Mouse (Mus musculus) right cerebral cortex, postnatal 25 days (tissue): ENCODE results near the gene LTO1.
A peak's percentile ranks its signal among the peaks of the same experiment; 100 is the strongest.
"Not testable (repeated sequence)": the region's sequence is repeated elsewhere in the genome, so short reads cannot be mapped to it uniquely, and the experiment has no call there.

Source experiments
- DNase-seq: peaks from one replicate; pipeline ENCODE4 v3.0.0; 2022

LTO1 gene

DNA sequence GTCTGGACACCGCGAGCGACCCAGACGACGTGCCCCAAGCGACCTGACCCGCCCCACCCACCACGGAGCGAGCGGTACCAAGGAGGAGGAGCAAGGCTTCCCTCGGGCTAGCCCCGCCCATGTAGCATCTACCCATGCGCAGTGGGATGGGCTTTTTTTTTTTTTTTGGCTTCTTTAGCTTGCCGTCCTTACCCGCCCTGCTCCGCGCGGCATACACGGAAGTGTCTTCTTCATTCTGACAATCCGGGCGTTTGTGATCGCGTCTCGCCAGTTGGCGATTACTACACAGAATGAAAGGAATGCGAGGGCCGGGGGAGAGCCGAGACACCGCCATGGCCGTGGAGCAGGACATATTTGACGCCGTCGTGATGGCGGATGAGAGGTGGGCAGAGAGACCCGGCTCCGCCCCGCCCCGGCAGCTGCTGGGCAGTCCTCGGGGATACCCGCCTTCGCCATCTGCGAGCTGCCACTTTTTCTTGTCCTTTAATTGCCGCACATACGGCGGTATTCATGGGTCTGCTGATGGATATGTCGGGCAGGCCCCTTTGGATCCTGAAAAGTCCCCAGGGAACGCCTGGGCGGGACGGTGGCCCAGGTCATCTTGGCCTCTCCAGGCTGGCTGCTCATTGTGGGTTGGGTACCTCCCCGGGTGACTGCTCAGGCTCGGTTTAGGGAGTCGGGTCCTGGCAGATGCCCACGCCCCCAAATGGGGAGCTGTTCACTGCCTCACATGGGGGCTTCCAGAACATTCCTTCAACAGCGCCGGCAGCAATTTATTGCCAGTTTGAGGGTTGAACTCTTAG is at the start of gene LTO1:
Gene LTO1 (plus strand): TSS at position 153 of the 803 bp plus-strand sequence.
- DNase-seq = peak; percentile 89

DNA sequence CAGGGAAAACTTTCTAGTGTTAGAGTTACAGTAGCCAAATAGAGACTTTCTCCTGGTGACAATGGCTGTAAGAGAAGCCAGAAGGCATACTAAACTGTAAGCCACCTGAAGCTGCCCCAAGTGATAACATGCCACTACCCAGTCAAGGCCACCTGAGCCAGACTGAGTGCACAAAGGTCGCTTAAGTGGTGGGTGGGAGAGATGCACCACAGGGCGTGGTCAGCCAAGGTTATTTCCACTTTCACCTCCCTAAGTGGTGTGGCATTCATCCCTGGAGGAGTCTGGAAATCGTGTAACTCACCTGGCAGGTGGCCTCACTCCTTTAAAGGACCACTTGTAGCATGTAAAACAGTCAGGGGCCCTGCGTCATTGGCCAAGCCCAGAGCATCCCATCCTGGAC is 47.7 kb upstream of the LTO1 start:
- no peak for DNase-seq

DNA sequence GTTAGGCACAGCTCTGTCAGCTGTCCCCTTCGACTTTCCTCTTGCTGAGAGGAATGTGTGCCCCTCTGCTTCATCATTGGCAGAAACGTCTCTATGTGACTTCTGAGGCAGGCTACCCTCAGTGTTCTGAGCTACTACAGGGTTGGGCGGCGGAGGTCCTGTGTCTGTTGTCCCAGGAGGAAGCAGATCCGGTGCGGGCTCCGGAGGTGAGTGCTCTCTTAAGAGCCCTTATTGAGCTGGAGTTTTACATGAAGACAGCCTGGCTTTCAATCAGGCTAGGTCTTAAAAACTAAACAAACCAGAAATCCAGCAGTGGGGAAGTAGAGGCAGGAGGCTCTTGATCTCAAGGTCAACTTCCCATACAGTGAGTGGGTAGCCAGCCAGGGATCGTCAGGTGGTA is 47.3 kb upstream of the LTO1 start:
- no peak for DNase-seq

DNA sequence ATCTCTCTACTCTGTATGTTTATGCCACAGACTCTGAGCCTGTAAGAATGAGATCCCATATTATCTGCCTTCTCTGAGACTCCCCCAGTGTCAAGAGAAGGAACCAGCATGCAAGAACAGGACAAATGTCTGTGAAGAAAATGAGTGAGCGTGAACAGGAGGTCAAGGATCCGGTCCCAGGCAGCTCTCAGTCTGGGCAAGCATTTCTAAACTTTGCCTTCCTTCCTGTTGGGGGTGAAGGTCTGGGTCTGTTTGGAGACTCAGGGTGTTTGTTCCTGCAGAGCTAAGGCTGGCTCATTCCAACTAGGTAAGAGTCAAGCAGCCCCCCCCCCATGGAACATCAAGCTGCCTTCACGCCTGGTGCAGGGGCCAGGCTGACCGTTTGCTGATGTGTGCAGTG is 42.5 kb upstream of the LTO1 start:
- DNase-seq = no peak

DNA sequence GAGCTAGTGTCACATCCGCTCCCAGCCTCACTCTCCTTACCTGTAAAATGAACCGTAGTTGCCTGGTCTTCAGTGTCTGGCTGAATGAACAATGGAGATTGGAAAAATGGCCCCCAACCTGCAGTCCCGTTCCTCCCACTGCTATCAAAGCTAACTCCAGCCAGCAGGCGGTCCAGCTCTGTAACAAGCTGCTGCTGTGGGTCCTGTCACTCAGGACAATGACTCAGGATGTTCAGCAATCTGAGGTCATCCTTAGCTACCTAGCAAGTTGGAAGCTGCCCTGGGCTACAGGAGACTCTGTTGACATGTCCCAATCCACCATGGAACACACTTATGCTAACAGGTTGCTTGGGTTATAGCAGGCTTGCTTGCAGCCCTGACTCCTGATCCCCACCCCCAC is 41.7 kb upstream of the LTO1 start:
- no peak for DNase-seq

DNA sequence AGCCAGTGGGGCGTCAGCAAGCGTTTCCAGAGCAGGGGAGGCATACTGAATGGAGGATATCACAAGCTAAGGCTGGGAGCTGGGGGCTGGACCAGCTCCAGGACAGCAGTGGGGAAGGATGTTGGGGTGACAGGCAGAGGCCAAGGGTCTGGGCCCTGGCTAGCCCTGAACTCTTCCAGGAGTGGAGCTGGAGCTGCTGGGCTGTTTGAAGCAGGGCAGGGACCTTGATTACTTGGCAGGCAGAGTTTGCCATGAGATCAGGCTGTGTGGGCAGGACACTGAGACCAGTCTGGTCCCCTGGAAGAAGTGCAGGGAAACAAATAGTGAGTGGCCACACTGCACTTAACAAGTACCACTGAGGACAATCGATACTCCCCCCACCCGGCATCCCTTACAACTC is 40.7 kb upstream of the LTO1 start:
- DNase-seq = no peak

DNA sequence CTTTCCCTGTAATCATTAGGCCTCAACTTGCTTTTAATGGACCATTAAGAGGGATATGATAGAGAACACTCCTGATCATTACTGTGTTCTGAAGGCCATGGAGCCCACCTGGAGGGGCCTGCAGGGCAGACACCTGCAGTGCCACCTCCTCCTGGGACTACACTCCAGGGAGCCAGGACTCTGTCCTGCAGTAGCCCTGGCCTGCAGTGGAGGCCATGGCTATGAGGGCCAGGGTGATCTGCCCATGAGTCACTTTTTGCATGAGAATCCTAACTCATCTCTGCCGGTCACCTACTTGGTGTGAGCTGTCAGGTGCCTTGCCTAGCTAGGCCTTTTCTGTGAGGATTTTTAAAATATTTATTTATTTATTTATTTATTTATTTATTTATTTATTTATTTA is 36.5 kb upstream of the LTO1 start:
- no peak for DNase-seq

DNA sequence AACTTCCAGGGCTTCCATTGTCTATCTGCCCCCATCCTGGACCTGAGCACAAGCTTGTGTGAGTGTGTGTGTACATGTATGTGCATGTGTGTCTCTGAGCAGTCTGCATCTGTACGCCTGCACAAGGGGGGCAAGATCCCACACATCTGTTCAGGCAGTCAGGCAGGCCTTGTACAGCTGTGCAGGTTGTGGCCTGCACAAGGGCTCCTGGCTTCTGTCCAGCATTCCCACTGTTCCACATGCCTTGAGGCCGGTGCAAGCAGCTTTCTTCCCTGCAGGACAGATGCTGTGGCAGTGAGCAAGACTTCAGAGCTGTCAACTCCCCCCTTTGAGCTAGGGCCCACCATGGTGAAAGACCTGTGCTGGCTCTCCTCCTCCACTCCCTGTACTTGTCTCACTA is 31.8 kb upstream of the LTO1 start:
- no peak for DNase-seq

DNA sequence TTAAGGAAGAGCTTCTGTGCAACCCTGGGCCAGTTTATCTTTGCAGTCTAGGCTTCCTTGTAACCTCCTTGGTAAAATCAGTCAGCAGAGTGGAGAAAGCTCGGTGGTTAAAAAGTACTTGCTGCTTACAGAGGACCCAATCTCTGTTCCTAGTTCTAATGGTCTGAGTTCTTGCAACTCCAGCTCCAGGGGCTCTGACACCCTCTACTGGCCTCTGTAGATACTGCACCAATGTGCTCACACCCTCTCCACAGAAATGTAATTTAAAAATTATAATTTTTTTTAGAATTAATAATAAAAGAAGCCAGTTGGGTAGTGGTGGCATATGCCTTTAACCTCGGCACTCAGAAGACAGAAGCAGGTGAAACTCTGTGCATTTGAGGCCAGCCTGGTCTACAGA is 27.2 kb upstream of the LTO1 start:
- DNase-seq = no peak

DNA sequence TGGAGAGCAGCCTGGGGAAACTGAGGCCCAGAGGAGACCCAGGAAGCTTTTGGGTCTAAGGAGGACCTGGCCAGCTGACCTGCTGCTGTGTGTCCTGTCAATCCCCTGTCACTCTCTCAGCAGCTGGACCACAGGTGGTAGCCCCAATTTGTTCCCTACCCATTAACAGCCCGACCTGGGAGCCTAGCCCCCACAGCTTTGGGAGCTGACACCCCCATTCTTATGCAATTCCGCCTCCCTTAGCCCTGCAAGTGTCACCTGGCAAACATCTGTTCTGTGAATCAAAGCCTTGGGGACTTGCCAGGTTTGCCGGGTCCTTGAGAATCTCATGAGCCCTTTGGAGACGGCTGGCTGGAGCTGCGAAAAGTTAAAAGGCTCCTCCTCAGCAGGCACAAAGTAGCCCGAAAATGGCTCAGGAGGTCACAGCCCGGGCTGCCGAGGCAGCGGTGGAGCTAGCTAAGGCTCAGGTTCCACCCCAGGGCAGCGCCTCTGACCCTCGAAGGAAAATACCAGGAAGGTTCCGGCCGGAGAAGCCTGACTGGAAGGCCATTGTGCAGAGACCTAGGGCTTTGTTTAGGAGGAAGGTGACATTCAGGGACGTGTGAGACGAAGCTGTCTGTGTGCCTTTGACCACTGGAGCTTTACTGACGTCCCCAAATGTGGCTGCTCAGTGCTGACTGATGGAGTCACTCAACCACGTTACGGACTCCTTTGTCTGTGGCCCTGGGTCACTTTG is 26.2 kb upstream of the LTO1 start:
- DNase-seq = no peak

DNA sequence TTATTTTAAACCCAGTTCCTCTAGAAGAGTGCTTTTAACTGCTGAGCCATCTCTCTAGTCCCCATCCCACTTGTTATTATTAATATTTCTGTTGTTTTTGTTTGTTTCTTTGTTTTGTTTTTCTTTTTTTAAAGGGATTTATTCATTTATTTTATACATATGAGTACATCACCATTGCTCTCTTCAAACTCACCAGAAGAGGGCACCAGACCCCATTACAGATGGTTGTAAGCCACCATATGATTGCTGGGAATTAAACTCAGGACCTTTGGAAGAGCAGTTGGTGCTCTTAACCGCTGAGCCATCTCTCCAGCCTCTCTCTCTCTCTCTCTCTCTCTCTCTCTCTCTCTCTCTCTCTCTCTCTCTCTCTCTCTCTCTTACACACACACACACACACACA is 24.2 kb upstream of the LTO1 start:
- DNase-seq = not testable (repeated sequence)

DNA sequence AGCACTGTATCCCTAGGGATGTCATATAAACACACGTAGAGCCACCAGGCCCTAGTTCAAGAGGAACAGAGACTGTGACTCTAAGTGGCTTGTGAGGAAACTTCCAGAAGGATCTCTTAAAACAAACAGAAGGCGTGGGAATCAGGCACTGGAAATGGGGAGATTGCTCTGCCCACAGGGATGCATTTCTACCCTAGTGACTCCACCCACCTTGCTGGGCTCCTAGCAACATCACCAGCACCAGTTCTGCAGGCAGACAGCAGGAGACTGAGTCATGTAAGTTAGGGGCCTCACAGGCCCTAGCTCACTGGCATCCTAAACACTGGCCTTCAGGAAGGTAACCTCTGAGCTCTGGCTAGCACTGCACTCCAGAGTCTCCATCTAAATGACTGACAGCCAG is 23.0 kb upstream of the LTO1 start:
- DNase-seq = no peak

DNA sequence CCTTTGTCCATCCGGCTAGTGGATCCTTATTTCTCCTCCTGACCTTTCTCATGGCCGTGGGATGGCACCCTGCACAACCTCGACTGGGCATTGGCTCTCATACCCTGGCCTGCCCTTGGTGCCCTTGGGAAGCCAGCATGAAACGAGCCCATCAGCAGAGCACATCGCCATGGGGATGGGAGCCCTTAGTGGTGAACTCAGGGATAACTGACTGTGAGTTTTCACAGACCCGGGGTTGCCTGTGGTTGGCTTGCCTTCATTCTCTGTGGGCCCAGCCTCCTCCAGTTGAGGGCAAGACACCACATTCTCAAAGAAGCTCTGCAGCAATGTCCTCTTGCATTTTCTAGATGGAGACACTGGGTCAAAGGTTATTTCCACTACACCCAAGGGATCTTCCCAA is 22.6 kb upstream of the LTO1 start:
- no peak for DNase-seq

DNA sequence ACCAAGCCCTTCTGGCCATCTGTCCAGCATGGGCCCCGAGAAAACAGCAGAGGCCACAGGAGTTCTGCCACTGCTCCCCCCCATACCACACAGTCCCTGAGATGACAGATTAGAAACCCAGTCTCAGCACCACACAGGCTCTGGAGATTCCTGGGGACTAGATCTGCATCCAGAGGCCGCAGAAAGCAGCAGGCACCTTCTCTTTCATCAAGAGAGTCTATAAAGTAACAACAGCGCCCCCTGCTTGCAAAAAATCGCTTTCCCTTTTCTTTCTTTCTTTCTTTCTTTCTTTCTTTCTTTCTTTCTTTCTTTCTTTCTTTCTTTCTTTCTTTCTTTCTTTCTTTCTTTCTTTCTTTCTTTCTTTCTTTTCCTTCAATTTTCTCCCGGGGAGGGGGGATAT is 20.7 kb upstream of the LTO1 start:
- DNase-seq = no peak

DNA sequence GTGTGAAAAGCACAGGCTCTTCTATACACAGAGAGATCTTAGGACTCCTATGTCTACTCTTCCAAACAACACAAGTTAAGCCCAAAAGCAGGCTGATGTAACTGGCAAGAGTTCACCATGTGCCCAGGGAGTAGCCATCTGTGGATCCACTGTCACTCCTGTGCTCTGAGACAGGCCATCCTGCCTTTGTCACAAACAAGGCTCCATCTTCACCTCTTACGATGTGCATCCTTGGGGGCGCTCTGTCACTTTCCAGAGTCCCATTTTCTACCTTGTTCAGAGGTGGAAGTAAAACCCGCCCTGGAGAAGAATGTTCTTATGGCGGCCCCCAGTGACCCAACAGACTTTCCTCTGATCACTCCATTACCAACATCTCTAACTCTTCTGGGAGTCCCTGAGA is 20.2 kb upstream of the LTO1 start:
- DNase-seq = no peak

DNA sequence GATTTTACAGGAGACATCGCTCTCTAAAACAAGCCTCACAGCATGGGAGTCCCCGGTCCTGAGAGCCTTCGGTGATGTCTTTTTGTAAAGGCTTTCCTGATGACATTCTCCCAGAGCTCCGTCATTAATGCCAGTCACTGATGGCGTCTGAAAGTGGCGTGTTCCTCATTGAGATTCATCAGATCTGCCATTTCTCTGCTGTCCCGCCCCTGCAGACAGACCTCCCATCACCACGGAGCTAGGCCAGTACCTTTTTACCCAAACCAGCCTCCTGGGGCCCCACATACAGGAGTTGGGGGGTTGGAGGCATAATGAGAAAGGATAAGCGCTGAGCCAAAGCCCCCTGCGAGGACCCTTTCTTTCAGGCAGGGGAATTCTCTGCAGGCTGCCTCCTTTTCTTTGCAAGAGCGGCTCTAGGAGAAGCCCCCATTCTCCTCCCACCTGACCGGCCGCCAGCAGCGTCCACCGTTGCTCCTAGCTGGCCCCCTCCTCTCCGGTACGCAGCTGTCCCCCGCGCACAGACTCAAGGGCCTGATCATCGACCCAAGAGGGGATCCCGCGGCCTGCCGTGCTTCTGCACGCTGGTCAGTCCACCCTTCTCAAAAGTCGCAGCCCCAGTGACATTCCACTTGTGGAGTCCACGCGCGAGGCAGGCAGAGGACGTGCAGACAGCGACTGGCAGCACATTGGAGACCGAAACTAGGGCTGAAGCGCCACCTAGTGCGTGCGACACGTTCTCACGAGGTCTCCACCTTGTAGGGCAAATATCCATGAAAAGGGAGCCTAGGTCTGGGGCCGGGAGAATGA is 19.4 kb upstream of the LTO1 start:
- DNase-seq = peak; percentile 70

DNA sequence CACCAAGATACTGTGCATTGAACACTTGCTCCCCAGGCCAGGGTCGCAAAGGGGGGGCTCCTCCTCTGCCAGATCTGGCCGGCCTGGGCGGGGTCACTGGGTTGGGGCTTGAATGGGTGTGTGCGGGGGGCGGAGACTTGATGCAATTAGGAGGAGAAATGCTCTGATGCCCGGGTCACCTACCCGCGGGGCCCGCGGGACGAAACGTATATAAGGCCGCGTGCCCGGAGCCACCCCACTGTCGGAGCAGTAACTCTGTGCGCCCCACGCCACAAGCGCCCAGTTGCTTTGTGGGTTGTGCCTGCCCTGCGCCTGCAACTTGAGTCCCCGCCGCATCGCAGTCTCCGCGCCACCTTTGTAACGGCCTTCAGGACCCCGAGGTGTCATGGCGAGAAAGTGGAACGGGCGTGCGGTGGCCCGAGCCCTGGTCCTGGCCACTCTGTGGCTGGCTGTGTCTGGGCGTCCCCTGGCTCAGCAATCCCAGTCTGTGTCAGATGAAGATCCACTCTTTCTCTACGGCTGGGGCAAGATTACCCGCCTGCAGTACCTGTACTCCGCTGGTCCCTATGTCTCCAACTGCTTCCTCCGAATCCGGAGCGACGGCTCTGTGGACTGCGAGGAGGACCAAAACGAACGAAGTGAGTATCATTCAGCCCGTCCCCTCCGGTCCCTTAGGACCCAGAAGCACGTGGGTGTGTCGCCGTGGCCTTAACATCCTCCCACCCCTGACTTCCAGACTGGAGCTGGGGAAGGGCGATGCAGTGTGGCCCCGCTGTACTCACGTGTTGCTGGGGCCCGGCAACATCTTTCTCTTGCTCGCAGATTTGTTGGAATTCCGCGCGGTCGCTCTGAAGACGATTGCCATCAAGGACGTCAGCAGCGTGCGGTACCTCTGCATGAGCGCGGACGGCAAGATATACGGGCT is 18.3 kb upstream of the LTO1 start, which contains the start of gene Fgf15:
Gene Fgf15 (plus strand): TSS at position 238 of the 925 bp plus-strand sequence.
- no peak for DNase-seq

DNA sequence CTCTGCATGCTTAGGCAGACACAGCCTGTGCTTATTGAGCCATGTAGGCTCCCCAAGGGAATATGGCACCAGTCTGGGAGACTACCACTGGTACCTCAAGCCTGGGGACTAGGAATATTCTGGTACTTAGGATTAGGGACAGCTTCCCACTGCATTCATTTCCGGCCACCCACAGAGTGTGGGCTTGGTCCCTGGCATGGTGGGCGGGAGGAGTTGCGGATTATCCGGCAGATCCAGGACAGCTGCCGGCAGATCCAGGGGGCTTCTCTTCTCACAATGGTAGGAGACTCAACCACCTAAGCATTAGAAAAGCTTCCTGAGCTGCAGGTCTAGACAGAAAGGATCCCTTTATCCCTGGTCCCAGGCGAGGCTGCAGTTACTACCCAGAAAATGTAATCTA is 16.4 kb upstream of the LTO1 start:
- no peak for DNase-seq

DNA sequence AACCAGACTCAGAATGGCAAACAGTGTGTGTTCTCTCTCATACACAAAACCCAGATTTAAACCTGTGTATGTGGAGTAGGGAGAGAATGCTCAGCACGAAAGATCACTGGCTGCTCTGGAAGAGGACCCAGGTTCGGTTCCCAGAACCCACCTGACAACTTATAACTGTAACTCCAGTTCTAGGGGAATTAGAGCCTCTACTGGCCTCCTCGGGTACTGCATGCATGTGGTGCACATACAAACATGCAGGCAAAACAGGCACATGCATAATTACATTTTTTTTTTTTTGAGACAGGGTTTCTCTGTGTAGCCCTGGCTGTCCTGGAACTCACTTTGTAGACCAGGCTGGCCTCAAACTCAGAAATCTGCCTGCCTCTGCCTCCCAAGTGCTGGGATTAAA is 9.4 kb upstream of the LTO1 start:
- not testable (repeated sequence) for DNase-seq

DNA sequence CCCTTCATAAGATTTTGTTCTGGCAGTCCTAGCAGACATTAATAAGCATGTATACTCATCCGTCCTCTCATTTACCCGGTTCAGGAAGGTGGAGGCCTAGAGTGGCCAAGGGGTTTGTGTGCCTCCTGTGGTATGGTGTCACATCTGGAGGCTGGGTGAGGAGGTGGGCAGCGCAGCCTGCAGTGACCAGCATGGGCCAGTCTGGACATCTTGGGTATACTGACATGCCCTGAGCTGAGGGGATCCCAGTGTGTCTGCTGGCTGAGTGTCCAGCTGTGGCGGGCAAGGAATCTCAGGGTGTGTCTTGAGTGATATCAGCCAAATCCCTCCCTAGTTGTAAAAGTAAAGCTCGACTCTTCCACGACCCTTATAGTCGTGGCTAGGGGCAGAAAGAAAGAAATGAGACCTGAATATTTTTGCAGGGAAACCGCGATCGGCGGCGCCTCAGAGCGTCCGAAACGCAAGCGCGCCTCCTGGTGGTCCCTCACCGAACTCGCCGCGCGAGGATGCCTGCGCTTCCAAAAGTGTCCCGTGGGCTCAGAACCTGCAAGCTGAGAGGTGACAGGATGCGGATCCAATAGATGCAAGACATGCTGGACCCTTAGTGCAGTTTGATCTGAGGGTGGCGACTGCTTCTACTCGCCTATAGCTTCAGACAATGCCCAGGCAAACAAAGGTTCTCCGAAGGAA is 8.0 kb upstream of the LTO1 start:
- peak; percentile 66 for DNase-seq

DNA sequence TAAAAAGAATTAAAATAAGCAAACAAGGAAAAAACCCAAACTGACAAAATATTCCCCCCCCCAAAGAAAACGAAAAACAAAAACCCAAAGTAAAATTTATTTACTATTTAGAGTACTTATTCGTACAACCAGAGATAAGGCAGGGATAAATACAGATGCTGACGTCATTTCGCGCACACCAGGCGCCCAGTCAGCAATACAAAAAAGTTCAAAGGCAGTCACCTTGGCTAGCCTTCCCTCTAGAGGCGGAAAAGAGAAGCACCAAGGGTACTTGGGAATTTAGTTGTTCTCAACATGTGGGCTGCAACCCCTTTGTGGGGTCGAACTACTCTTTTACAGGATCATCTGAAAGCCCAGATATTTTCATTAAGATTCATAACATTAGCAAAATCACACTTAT is 7.1 kb upstream of the LTO1 start:
- no peak for DNase-seq

DNA sequence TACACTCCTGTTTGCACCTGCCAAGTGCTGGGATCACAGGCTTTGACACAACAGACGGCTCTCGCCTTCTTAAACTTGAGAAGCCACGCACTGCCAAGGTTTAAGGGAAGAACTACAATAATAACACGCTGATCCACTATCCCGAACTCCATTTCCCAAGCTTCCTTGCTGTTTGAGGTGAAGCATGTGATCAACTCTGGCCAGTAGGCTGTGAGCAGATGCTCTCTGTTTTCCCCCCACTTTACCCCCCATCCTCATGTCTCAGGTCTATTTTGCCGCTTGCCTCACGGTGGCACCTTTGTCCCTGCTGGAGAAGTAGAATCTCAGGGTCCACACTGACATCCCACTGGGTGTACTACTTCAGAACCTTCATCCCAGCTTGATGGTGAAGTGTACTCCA is 6.2 kb upstream of the LTO1 start:
- peak; percentile 22 for DNase-seq
